Mouse (Mus musculus): ENCODE measurements at regions not wholly inside any gene's neighbourhood (a gene's known extent, or its start where the extent isn't known, plus 50 kb on each side); places are given as distances from the start of the nearest gene placed in this dataset.

GRCm38 (mm10) chr16:97665518-97665917 is 54.5 kb upstream of the Tmprss2 start:
- no peak for DNase-seq
- WGBS = 65% methylated on average over 1 of the region's 1 CpGs
- Histone ChIP-seq H3K4me1 (ENCODE audit: control insufficient read depth, insufficient read depth, low read length) (no peaks in the 10 kb centered on the region), H3K4me3 (replicated peaks; ENCODE audit: extremely low read depth, low read depth, low read length) (no peak overlapping the region)
- no peak for TF ChIP-seq POLR2A (IDR thresholded peaks at IDR 0.05; ENCODE audit: borderline replicate concordance, extremely low read depth, low read depth, low read length)
- TF ChIP-seq CTCF (IDR thresholded peaks at IDR 0.05; ENCODE audit: insufficient read depth, low read length) = no peak
